Mouse (Mus musculus) CD4-positive, CD25-positive, alpha-beta regulatory T cell, adult 2 months (primary cell): ENCODE results near the gene Ak5.

Experiments
- DNase-seq: peaks from one replicate; pipeline ENCODE4 v3.0.0-alpha.2; 2012; ENCODE audit warnings: low read depth, low spot score

Gene Ak5

DNA sequence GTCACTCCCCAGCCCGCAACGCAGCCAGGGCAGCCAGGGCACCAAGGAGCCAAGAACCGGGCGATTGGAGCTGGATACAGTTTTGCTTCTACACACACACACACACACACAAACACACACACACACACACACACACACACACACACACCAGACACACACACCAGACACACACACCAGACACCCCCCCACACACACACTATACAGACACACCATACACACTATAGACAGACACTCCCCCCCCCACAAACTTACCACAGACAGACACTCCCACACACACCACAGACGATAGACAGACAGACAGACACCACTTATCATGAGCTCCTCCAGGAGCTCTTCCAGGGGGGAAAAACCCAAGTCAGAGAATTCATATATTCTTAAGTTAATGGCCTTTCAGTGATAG is at the start of gene Ak5:
Gene Ak5 (minus strand): TSS at position 122 of the 400 bp plus-strand sequence.
- DNase-seq, result no peak

GRCm38 (mm10) chr3:152713991-152714902 is 46.1 kb upstream of the Ak5 start, which contains the start of gene Pigk:
Gene Pigk (plus strand): TSS chr3:152714100.
- DNase-seq, result peak; percentile 96

GRCm38 (mm10) chr3:152712957-152713356 is 44.8 kb upstream of the Ak5 start:
- no peak for DNase-seq

GRCm38 (mm10) chr3:152709936-152710335 is 41.8 kb upstream of the Ak5 start:
- DNase-seq, result no peak

- no peak for DNase-seq
These were observed 39.2 kb upstream of the Ak5 start for GRCm38 (mm10) chr3:152707321-152707823.

- no peak for DNase-seq
These were observed 38.7 kb upstream of the Ak5 start for GRCm38 (mm10) chr3:152706901-152707300.

DNA sequence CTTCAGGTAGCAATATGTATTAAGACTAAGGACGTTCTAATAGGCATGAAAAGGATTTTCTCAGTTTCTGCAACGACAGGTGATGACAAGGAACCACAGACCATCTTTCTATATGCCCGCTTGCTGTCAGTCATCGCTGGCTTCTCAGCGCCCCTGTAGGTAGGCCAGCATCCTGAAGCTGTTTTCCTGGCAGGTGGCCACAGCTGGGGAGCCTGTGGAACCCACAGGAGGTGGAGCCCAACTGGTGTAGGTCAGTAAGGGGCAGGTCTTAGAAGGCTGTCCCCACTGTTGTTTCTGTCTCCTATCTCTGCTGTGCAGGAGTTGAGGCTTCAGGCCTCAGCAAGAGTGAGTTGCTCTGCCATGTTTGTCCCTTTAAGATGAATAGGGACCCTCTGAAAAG is 37.7 kb upstream of the Ak5 start:
- DNase-seq, result no peak

DNA sequence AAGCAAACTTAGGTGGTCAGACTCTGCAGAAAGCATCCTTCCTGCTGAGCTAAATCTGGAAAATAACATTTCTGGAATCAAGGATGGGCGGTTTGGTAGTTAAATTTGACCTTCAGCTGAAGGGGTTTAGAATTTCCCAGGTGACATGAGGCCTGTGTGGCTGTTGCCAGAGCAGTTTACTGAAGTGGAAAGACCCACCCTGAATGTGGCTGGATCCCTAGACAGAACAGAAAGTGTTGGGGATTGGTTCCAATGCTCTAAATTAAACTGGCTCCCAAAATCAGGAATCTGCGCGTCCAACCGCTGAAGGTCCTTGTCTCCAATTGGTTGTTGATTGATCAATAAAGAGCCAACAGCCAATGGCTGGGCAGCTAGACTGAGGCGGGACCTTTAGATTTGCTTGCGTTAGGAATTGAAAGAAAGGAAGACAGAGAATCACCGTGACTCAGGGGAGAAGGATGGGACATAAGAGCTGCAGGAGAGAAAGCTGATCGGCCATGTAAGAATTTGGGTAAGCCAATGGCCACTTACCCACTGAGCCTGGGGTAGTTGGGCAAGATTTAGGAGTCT is 34.2 kb upstream of the Ak5 start:
- DNase-seq, result no peak

DNA sequence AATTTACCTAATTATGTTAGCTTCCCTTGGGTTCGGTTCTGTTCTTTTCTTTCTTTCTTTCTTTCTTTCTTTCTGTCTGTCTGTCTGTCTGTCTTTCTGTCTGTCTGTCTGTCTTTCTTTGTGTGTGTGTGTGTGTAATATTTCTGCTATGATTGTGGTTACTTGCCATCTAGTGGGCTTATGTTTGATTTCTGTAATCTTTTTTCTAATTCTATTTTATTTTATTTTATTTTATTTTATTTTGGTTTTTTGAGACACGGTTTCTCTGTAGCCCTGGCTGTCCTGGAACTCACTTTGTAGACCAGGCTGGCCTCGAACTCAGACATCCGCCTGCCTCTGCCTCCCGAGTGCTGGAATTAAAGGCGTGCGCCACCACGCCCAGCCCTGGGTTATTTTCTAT is 33.4 kb upstream of the Ak5 start:
- DNase-seq, result peak; percentile 38

GRCm38 (mm10) chr3:152699261-152699660 is 31.1 kb upstream of the Ak5 start:
- DNase-seq, result no peak

- DNase-seq, result no peak
These were observed 29.9 kb upstream of the Ak5 start for GRCm38 (mm10) chr3:152698017-152698416.

DNA sequence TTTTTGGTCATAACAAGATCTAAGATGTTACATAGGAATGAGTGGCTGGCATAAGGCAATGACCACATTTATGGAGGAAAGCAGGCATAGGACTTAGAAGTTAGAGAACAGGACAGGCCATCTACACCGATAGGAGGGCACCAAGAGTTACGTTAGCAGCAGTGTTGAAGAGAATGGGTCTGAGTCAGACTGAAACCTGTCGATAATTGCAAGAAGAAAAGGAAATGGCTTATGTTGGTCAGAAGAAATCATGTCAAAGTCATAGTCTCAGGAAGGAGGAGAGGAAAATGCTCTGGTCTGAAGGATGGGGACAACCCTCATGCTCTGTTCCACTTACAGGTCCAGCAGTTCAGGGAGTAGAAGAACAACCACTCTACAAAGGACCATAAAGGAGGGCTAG is 26.8 kb upstream of the Ak5 start:
- no peak for DNase-seq

- no peak for DNase-seq
These were observed 20.9 kb upstream of the Ak5 start for GRCm38 (mm10) chr3:152689105-152689504.

DNA sequence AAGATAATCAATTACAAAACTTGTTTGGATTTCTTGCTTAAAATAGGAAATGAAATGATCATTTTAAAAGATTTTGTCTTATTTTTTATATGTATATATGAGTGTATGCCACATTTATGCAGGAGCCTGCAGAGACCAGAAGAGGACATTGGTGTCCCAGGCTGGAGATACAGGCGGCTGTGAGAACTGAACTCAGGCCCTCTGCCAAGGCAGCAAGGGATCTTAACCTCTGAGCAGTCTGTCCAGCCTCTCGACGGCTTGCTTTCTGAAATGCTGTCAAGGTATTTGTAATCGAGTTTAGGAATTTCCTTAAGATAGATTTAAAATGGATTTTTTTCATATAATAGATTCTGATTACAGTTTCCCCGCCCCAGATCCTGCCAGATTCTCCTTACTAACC is 20.4 kb upstream of the Ak5 start:
- DNase-seq, result no peak

DNA sequence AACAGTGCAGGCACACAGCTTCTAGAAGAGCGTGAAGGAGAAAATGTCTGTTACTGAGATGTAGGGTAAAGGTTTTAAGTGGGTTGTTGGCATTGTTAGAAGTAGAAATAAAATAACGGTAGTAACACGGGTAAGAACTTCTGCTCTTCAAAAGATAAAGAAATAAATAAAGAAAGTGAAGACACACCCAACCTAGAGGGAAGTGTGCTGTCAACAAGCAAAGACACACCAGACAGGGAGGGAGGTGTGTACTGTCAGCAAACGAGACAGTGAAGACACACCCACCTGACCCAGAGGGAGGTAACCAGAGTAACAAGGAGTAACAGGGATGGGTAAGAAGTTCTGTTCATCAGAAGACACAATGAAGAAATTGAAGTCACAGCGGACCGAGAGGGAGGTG is 6.5 kb upstream of the Ak5 start:
- no peak for DNase-seq

- DNase-seq, result no peak
These were observed 1.6 kb upstream of the Ak5 start for GRCm38 (mm10) chr3:152669783-152670182.

GRCm38 (mm10) chr3:152668793-152669192 is 633 bp upstream of the Ak5 start:
- no peak for DNase-seq

- no peak for DNase-seq
These were observed 576 bp downstream of the Ak5 start for GRCm38 (mm10) chr3:152667356-152668211.

DNA sequence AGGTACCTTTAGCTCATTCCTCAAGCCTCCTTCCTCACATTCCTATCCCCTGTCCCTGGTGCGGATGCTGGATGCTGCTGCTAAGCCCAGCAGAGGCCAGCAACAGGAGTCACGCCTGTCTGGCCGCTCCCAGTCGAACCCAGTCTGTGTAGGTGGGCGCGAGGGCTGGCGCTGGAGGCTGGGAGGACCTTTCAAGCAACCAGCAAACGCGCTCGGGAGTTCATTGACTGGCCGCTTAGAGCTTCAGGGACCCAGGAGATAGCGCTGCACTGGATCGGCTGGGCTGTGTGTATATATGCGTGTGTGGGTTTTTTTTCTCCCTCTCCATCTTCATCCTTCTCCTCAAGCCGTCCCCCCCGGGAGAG is 1.2 kb downstream of the Ak5 start:
- no peak for DNase-seq

GRCm38 (mm10) chr3:152658592-152658991 is 9.6 kb downstream of the Ak5 start:
- DNase-seq, result no peak

DNA sequence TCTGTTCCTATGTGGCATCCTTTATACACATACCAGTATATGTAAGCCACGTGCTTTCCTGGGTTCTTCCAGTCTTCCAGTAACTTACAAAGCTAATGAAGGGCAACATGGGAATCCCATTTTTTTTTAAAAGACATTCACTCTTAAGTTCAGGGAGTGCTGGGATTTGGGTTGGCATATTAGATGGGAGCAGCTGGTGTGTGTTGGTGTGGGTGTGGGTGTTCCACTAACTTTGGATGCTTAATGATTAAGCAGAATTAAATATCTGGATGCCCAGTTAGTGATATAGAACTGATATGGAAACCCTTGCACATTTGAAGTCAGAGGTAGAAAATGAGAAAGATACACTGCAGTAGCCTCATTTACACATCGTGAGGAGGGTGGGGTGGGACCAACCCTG is 16.2 kb downstream of the Ak5 start:
- DNase-seq, result no peak

- no peak for DNase-seq
These were observed 23.6 kb downstream of the Ak5 start for GRCm38 (mm10) chr3:152644610-152645009.
